Mouse (Mus musculus): ENCODE data around the gene Ptprm. TPM values are rescaled to one million over a fixed set of nuclear protein-coding genes. Genes with fewer than 3 reads are reported as not detected.

Gene Ptprm
- polyA plus RNA-seq, 1 experiment, result 28.1 TPM

GRCm38 (mm10) chr17:66701358-66702184, 652.7 kb downstream of the Ptprm start:
- Histone ChIP-seq H3K27ac (ENCODE audit: insufficient read depth, low read length) (no peak overlapping the region), H3K4me1 (ENCODE audit: control insufficient read depth, insufficient read depth, low read length) (no peaks in the 10 kb centered on the region), H3K4me3 (ENCODE audit: insufficient read depth, low read length) (no peak overlapping the region)
- TF ChIP-seq POLR2A (IDR thresholded peaks at IDR 0.05; ENCODE audit: low read depth, low read length) (no peak), CTCF (IDR thresholded peaks at IDR 0.05; ENCODE audit: borderline replicate concordance, insufficient read depth, low read length) (no peak)

- no peak overlapping the region for H3K4me3 ChIP-seq (ENCODE audit: insufficient read depth, low read length)
- no peaks in the 10 kb centered on the region for H3K4me1 ChIP-seq (ENCODE audit: control insufficient read depth, insufficient read depth, low read length)
- TF ChIP-seq POLR2A (IDR thresholded peaks at IDR 0.05; ENCODE audit: low read depth, low read length) (no peak), CTCF (IDR thresholded peaks at IDR 0.05; ENCODE audit: borderline replicate concordance, insufficient read depth, low read length) (no peak)
- H3K27ac ChIP-seq (ENCODE audit: insufficient read depth, low read length), result no peak overlapping the region
These were observed 654.4 kb downstream of the Ptprm start for GRCm38 (mm10) chr17:66699896-66700295.

GRCm38 (mm10) chr17:66697650-66698049, 656.6 kb downstream of the Ptprm start:
- Histone ChIP-seq H3K27ac (ENCODE audit: insufficient read depth, low read length) (no peak overlapping the region), H3K4me1 (ENCODE audit: control insufficient read depth, insufficient read depth, low read length) (no peaks in the 10 kb centered on the region), H3K4me3 (ENCODE audit: insufficient read depth, low read length) (no peak overlapping the region)
- TF ChIP-seq POLR2A (IDR thresholded peaks at IDR 0.05; ENCODE audit: low read depth, low read length) (no peak), CTCF (IDR thresholded peaks at IDR 0.05; ENCODE audit: borderline replicate concordance, insufficient read depth, low read length) (no peak)

- no peak overlapping the region for H3K27ac ChIP-seq (ENCODE audit: insufficient read depth, low read length)
- TF ChIP-seq POLR2A (IDR thresholded peaks at IDR 0.05; ENCODE audit: low read depth, low read length), result no peak
These were observed 657.6 kb downstream of the Ptprm start for GRCm38 (mm10) chr17:66696531-66697172.

GRCm38 (mm10) chr17:66694326-66694725, 659.9 kb downstream of the Ptprm start:
- Histone ChIP-seq H3K4me3 (ENCODE audit: insufficient read depth, low read length) (no peak overlapping the region), H3K4me1 (ENCODE audit: control insufficient read depth, insufficient read depth, low read length) (no peaks in the 10 kb centered on the region), H3K27ac (ENCODE audit: insufficient read depth, low read length) (no peak overlapping the region)
- TF ChIP-seq POLR2A (IDR thresholded peaks at IDR 0.05; ENCODE audit: low read depth, low read length) (no peak), CTCF (IDR thresholded peaks at IDR 0.05; ENCODE audit: borderline replicate concordance, insufficient read depth, low read length) (no peak)

More at GRCm38 (mm10) chr17:66696531-66697172, 657.6 kb downstream of the Ptprm start:
- Histone ChIP-seq H3K4me1 (ENCODE audit: control insufficient read depth, insufficient read depth, low read length) (no peaks in the 10 kb centered on the region), H3K4me3 (ENCODE audit: insufficient read depth, low read length) (no peak overlapping the region)

- no peak for TF ChIP-seq POLR2A (IDR thresholded peaks at IDR 0.05; ENCODE audit: low read depth, low read length)
- no peak for TF ChIP-seq CTCF (IDR thresholded peaks at IDR 0.05; ENCODE audit: borderline replicate concordance, insufficient read depth, low read length)
- no peaks in the 10 kb centered on the region for H3K4me1 ChIP-seq (ENCODE audit: control insufficient read depth, insufficient read depth, low read length)
- no peak overlapping the region for H3K4me3 ChIP-seq (ENCODE audit: insufficient read depth, low read length)
- H3K27ac ChIP-seq (ENCODE audit: insufficient read depth, low read length), result no peak overlapping the region
These were observed 660.5 kb downstream of the Ptprm start for GRCm38 (mm10) chr17:66693676-66694304.

- no peak overlapping the region for H3K27ac ChIP-seq (ENCODE audit: insufficient read depth, low read length)
- TF ChIP-seq CTCF (IDR thresholded peaks at IDR 0.05; ENCODE audit: borderline replicate concordance, insufficient read depth, low read length) (no peak), POLR2A (IDR thresholded peaks at IDR 0.05; ENCODE audit: low read depth, low read length) (no peak)
- H3K4me1 ChIP-seq (ENCODE audit: control insufficient read depth, insufficient read depth, low read length), result no peaks in the 10 kb centered on the region
- H3K4me3 ChIP-seq (ENCODE audit: insufficient read depth, low read length), result no peak overlapping the region
These were observed 661.1 kb downstream of the Ptprm start for GRCm38 (mm10) chr17:66692941-66693675.

- Histone ChIP-seq H3K4me3 (ENCODE audit: insufficient read depth, low read length) (no peak overlapping the region), H3K27ac (ENCODE audit: insufficient read depth, low read length) (no peak overlapping the region), H3K4me1 (ENCODE audit: control insufficient read depth, insufficient read depth, low read length) (no peaks in the 10 kb centered on the region)
- TF ChIP-seq POLR2A (IDR thresholded peaks at IDR 0.05; ENCODE audit: low read depth, low read length) (no peak), CTCF (IDR thresholded peaks at IDR 0.05; ENCODE audit: borderline replicate concordance, insufficient read depth, low read length) (no peak)
These were observed 666.1 kb downstream of the Ptprm start for GRCm38 (mm10) chr17:66688179-66688578.

- TF ChIP-seq POLR2A (IDR thresholded peaks at IDR 0.05; ENCODE audit: low read depth, low read length), result no peak
- TF ChIP-seq CTCF (IDR thresholded peaks at IDR 0.05; ENCODE audit: borderline replicate concordance, insufficient read depth, low read length), result no peak
- H3K4me3 ChIP-seq (ENCODE audit: insufficient read depth, low read length), result no peak overlapping the region
- H3K27ac ChIP-seq (ENCODE audit: insufficient read depth, low read length), result no peak overlapping the region
These were observed 666.7 kb downstream of the Ptprm start for GRCm38 (mm10) chr17:66687543-66687942.

More at GRCm38 (mm10) chr17:66687543-66687942, 666.7 kb downstream of the Ptprm start:
- no peaks in the 10 kb centered on the region for H3K4me1 ChIP-seq (ENCODE audit: control insufficient read depth, insufficient read depth, low read length)

Data from embryonic fibroblast, embryonic 13.5 days (primary cell).